Mouse (Mus musculus) subcutaneous adipose tissue, adult 2 months (tissue): Measurements from ENCODE around the gene Ctsz. TPM values are rescaled to one million over a fixed set of nuclear protein-coding genes. Genes with fewer than 3 reads are reported as not detected.

Experiments used
- polyA plus RNA-seq: library from polyadenylated mRNA; depleted of rRNA; stranded (reverse); fragments of >200 nt; gene quantifications from 2 replicates; pipeline ENCODE4 v1.2.3, GENCODE M21; 2012; ENCODE audit warnings: low replicate concordance; rRNA removed

The Ctsz gene
- polyA plus RNA-seq: 309 and 377 TPM in 2 replicates

DNA sequence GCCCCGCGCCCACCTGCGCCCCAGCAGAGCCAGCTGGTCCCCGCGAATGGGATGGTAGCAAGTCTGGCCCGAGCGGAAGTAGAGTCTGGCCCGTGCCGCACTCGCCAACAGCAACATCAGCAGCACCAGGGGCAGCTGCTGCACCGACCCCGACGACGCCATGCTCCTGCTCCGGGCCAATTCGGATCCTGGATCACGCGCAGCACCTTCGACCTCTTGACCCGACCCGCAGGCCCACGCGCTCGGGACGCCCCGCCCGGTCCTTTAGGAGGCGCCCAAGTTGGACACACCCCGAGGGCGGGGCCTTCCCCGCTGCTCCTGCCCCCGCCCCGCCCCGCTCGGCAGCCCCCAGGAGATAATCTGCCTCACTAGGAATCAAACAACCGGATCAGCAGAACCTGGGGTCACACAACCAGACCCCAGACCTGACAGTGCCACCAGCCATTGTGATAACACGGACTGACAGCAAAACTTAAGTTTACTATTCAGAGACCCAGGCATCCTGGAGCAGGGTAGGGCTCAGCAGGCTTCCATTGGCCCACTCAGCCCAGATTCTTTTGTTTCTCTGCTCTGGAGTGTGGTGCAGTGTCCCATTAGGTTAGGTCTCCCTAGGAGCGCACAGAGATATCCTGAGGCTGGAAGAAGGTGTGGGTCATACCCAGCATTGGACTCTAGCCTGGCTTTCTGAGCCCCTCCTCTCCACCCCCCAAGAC, at the start of gene Ctsz:
Gene Ctsz (minus strand): TSS at position 303 of the 713 bp plus-strand sequence.

GRCm38 (mm10) chr2:174472818-174473549, 34.1 kb upstream of the Ctsz start, which contains the start of gene Prelid3b:
Prelid3b (minus strand) TSS chr2:174473081.

DNA sequence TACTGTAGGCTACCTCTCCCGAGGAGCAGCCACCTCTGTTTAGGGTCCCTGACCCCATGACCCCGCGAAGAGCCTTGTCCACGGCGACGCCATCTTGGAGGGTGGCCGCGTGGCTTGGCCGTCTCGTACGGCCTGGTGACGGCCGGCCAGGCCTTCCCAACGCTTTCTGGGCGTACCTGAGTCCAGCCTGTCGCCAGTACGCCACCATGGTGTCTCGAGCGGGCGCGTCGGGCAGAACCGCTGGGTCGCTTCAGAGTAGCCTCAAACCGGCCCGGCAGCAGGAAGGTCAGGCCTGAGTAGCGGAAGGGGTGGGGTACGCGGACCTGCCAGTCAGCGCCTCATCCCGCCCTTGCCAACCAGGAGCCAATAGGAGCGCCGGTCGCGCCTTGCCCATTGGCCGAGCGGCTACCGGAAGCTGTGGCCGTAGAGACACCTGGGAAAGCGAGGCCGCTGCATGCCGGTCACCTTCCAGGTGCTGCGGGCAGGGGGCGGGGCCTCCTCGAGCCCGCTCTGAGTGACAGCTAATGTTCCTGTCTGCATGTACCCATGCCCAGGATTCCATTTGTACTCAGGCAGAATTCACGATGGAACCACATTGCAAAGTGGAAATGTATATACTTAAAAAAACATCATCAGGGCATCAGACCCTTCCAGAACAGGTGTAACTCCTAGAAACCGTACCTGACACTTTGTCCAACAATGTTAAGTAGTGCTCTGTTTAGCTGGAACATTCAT, 25.1 kb upstream of the Ctsz start, which contains the start of gene Atp5e:
Gene Atp5e (minus strand): TSS at position 317 of the 735 bp plus-strand sequence.

GRCm38 (mm10) chr2:174450353-174450752, 11.5 kb upstream of the Ctsz start, which contains the start of gene Tubb1:
Tubb1 (plus strand) TSS chr2:174450695.

DNA sequence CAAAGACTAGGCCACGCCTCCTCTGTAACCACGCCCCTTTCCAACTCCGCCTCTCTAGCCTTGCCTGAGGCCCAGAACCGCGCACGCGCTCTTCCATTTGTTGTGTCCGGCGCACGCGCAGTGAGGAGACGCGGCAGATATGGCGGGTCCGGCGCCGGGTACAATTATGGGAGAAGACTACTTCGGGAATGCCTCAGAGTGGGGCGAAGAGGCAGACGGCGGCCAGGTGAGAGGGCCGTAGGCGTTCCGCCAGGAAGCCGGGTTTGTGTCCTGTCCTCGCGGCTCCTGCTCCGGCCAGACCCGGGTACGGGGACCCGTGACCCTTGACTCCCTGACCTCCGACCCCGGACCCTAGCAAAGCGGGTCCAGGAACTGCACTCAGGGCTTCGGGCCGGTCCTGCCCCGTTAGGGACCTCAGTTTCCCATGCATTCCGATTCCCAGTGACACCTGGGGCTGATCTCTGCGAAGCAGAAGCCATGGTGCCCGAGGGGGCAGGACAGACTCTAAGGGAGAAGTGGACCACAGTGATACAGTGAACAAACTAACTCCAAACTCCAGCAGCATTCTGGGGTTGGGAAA, 23.0 kb downstream of the Ctsz start, which contains the start of gene Nelfcd:
Gene Nelfcd (plus strand): TSS at position 74 of the 580 bp plus-strand sequence.

Other genes with a start within 250 kb of the Ctsz start
- gene Gnas, start 154.7 kb downstream of the Ctsz start, polyA plus RNA-seq: 1,476 and 1,497 TPM in 2 replicates
- gene Gm20721, start 92.3 kb downstream of the Ctsz start, polyA plus RNA-seq: 1.0 and 1.3 TPM in 2 replicates
- 66.1 and 71.7 TPM in 2 replicates for gene Nelfcd, start 23.2 kb downstream of the Ctsz start, polyA plus RNA-seq
- gene Tubb1, start 11.7 kb upstream of the Ctsz start, polyA plus RNA-seq: 0.16 and 0.19 TPM in 2 replicates
- 302 and 356 TPM in 2 replicates for gene Atp5e, start 25.1 kb upstream of the Ctsz start, polyA plus RNA-seq
- 54.3 and 69.8 TPM in 2 replicates for gene Prelid3b, start 34.0 kb upstream of the Ctsz start, polyA plus RNA-seq
- 0.09 and 0.28 TPM in 2 replicates for gene Zfp831, start 204.5 kb upstream of the Ctsz start, polyA plus RNA-seq